Mouse (Mus musculus) megakaryocyte, embryonic 14.5 days (primary cell): ENCODE data around the gene Mad1l1.

Source experiments
- FLI1 ChIP-seq: IDR thresholded peaks from 2 replicates; pipeline ENCODE4 v1.6.1; 2012; ENCODE audit warnings: low read length, inconsistent platforms, mixed read lengths
- GATA1 ChIP-seq: IDR thresholded peaks from 3 replicates; pipeline ENCODE4 v1.6.1; 2012; ENCODE audit warnings: mixed read lengths, low read length, inconsistent platforms, borderline replicate concordance

GRCm38 (mm10) chr5:140201109-140201508 lies 120.2 kb downstream of the Mad1l1 start:
- TF ChIP-seq GATA1: no peak
- TF ChIP-seq FLI1: no peak
